Mouse (Mus musculus) B cell, adult 2 months (primary cell): ENCODE measurements around the gene Kctd15.

Experiments used
- DNase-seq, 2 experiments: peaks; one replicate each; pipeline ENCODE4 v3.0.0; 2022

The Kctd15 gene

DNA sequence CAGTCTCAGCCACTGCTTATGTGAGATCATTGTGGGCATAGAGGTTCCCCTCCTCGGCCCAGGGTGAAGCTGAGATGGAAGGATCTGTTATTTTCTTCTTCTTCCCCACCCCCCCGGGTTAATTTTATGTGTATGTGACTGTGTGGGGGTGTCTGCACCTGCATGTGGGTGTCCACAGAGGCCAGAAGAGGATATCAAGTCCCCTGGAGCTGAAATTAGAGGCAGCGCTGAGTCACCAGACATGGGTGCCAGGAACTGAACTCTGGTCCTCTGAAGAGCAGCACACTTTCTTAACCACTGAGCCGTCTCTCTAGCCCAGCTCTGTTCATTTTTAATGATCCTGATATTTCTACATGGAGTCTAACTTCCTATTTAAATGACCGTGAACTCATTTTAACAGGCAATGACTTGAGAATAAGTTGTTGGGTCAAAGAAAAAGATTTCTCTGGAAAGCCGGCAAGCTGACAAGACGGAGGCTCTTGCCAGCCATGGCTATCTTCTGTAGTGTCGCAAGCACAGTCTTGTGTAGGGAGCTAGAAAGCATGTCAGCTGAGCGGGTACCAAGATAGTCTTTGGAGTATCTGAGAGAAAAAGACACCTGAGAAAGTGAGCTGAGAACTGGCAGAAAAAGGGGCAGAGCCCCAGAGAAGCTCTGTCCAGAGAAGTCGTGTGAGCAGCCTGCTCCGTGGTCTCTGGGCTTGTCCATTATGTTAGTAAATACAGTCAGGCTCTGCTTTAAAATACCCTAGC, 38.2 kb downstream of the Kctd15 start:
- no peak for DNase-seq

DNA sequence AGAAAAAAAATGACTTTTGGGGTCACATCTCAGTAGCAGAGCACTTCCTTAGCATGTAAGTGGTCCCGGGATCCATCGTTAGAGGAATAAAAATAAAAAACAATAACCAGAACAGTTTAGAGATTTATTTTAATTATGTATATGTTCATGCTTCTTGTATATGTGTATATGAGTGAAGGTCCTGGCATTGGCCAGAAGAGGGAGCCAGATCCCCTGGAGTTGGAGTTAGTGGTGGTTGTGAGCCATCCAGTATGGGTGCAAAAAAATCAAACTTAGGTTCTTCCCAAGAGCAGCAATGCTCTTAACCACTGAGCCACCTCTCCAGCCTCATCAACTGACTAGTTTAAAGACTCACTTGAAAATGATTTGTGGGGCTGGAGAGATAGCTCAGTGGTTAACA, 40.3 kb downstream of the Kctd15 start:
- DNase-seq = no peak

DNA sequence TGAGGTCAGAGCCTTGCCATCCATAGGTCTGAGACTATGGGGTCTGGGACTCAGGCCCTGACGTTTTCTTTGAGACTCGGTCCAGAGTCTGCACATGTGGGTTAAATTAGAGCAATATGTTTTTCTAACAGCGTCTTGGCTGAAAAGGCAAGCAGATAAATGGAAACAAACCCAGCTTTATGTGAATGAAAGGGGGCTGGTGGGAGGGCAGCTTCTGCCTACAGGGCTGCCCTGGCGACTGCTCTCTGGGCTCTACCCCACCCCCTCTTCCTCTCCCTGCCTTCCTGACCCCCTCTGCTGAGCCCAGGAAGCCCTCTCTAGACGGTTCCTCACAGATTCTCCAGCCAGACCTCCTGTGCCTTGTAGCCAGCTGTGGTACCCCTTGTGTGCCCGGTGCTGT, 46.1 kb downstream of the Kctd15 start:
- no peak for DNase-seq

DNA sequence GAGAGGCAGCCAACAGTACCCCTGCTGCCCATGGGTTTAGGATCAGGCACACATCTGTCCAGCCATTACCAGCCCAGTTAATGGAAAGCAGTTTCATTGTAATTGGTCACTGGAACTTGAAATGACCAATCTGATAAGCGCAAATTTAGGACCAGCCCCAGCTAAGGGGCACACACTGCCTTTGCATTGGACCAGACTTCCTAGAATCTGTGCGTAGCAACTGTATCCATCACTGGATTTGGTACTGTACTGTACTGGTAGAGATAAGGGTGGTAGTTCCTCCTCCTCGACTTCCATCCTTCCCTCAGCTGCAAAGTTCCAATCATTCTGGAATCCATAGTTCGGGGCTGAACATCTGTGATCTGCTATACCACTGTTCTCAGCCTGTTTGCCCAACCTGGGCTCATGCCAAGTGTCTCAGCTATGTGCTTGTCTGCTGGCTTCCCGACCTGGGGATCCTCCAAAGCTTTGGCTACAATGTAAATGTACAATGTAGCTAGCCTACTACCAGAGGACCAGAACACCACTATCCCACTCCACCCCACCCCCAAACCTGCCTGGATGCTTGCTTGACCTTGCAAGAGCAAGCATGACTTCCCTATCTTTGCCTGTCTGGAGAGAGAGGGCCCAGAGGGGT, 49.1 kb downstream of the Kctd15 start:
- DNase-seq = no peak

DNA sequence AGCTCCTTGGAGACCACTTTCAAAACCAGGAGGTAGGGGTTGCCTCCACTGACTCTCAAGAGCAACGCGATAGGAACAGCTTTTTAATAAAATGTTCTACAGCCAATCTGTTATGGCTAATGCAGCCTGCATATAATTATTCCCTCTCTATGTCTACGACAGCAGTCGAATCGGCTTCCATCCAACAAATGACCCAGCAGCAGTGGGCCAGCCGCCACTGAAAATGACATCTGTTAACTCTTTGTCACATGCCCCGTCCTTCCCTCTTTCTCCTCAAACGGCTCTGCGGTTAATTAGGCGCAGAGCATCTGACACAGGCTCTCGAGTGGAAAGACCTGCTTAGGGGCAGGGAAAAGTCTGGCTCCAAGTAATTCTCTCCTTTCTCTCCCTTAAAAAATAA, 49.8 kb downstream of the Kctd15 start:
- DNase-seq = no peak

DNA sequence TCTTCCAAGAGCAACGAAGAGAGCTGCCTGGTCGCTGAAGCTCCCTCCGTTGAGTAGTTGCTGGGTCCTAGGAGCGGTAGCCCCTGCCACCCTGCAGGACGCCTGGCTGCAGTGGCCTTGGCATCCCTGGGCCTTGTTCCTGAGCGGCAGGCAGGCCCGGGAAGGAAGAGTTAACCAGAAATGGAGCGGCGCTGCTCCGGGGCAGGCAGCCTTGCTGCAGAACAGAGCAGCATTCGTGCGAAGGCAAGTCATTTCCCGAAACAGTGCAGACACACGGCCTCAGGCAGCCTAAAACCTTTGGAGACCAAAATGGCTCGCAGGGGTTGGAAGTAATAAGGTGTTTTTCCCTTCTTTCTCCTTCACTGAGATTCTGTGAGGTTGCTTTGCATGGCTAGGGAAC, 50.5 kb downstream of the Kctd15 start:
- DNase-seq = no peak

DNA sequence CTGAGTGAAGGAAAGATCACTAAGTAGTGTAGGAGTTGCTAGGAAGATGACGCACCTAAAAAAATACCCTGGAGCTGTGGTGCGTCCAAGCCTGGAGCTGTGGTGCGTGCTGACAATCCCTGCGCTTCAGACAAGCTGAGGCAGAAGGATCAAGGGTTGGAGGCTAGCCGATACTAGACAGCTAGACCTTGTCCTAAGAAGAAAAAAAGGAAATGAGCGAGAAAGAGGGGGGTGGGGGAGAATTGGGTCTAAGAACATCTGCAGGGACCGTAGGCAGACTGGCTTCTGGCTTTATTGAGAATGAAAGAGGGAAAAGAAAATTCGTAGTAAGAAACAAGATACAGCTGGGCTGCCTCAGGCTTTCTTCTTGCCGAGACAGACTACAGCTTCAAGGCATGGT, 58.0 kb downstream of the Kctd15 start:
- no peak for DNase-seq

DNA sequence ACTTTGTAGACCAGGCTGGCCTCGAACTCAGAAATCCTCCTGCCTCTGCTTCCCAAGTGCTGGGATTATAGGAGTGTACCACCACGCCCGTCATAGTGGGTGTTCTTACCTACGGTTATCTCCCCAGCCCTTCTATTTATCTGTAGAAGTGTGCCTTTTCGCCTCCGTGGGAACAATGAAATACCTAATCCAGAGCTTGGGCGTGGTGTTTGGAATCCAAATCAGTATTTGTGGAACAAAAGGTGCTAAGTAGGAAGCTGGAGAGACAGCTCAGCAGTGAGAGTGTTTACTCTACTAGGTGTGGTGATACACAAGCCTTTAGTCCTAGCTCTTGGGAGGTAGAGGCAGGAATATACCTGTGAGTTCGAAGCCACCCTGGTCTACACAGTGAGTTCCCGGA, 58.5 kb downstream of the Kctd15 start:
- DNase-seq = no peak

DNA sequence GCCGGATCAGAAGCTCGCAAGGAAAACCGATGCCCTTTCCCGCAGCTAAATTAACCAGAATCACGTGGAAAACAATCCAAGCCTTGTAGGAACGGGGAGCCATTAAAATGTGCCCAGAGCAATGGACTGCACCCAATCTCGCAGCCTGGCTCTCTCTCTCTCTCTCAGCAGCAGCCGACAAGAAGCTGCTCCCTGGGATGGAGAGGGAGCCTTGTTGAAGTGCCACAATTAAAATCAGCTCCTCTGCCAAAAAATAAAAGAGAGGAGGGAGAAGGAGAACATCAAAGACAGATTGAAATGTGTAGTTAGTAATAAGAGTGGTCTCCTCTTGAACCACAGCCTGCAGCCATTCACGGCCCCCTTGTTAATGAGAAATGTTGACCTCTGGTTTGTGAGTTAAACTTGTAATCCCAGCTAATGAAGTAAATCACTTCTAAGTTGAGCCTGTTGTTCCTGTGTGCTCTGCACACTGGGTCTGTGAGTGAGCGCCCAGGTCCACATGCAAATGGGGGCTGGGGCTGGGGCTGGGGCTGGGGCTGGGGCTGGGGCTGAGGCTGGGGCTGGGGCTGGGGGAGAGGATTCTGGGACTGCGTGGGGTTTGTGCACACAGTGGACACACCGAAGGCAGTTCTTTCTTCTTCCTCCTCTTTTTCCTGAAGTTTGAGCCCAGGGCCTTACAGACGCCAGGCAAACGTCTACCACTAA, 59.8 kb downstream of the Kctd15 start:
- no peak for DNase-seq

DNA sequence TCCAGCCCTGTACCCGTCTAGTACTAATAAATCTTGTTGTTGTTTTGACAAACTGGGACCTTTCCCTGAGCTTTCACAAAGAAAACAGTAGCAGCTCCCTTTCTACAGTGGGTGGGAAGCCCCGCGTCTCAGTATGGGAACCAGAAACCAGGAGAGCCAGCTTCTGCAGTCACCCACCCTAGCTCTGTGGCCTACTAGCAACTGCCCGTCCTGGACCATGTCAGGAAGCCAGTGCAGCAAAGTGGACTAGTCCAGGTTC, 61.3 kb downstream of the Kctd15 start:
- DNase-seq = no peak

DNA sequence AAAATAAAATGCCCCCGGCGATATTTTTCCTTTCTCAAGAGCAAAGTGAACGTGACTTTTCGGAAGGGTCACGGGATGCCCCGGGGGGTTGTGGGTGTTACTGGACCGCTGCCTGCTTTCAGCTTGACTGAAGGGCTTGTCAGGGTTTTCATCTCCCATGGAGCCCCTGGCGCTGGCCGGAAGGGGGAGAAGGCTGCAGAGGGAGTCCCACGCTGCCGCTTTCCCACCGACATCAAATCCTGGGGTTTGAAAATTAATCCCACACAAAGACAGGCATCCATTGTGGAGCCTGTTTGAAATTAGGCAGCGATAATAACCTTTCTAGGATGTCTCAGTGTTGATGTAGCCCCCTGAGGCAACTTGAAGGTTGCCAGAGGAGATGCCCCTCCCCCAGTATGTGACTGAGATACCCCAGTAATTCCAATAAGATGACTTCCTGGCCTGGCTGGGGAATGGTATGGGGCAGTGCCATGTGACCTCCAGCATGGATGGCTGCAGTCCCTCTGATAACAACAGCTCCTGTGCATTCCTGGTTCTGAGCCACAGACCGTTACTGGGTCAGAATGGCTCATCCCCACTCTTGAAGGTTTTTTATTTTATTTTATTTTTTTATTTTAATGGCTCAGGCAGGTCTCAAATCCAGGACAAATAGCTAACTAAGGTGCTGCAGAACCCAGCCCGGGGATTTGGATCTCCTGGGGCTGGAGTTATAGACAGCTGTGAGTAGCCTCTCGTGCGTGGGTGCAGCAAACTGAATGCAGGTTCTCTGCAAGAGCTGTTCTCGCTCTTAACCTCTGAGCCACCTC, 61.8 kb downstream of the Kctd15 start:
- DNase-seq = no peak

DNA sequence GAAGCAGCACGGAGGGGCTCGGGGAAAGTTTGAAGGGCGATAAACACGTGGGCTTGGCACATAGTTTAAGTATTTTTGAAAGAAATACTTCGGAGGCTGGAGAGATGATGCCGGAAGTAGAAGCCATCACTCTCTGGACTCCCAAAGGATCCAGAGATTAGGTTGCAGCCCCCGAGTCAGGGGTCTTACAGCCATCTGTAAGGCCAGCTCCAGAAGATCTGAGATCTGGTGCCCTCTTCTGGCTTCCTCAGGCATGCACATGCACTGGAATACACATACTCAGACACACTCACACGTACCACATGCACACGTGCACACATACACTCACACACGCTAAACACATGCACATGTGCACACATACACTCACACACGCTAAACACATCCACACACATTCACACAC, 65.8 kb downstream of the Kctd15 start:
- no peak for DNase-seq
